Mouse (Mus musculus) limb, embryonic 11.5 days (tissue): ENCODE data around the gene Hoxd10. TPM values are rescaled to one million over a fixed set of nuclear protein-coding genes. Genes with fewer than 3 reads are reported as not detected.

ENCODE experiments used
- ATAC-seq: fragments of 200-750 bp; cut with Nextera tagmentation; 2 replicates; pipeline ENCODE4 v1.8.0; 2017; ENCODE audit warnings: low read depth; ENCODE audit not compliant: insufficient number of reproducible peaks, low FRiP score, low TSS enrichment
- DNase-seq: peaks from one replicate; pipeline ENCODE4 v3.0.0-alpha.2; 2015; ENCODE audit warnings: low spot score
- H3K27ac ChIP-seq: fragments of 300-500 bp; sonication (generic); replicated peaks from 2 replicates; pipeline ENCODE4 v1.5.1; 2014; ENCODE audit warnings: low read depth, mild to moderate bottlenecking, low read length
- H3K27me3 ChIP-seq: fragments of 300-500 bp; sonication (generic); 2 replicates; pipeline ENCODE4 v1.6.1; 2014; ENCODE audit warnings: mild to moderate bottlenecking, low read length, mixed read lengths; ENCODE audit not compliant: control insufficient read depth, insufficient read depth
- H3K36me3 ChIP-seq: fragments of 300-500 bp; sonication (generic); 2 replicates; pipeline ENCODE4 v1.6.1; 2014; ENCODE audit warnings: mild to moderate bottlenecking, low read length, moderate library complexity, mixed read lengths; ENCODE audit not compliant: control insufficient read depth, insufficient read depth
- H3K4me1 ChIP-seq: fragments of 300-500 bp; sonication (generic); 2 replicates; pipeline ENCODE4 v1.6.1; 2014; ENCODE audit warnings: low read length, mixed read lengths; ENCODE audit not compliant: control insufficient read depth, insufficient read depth
- H3K4me2 ChIP-seq: fragments of 300-500 bp; sonication (generic); 2 replicates; pipeline ENCODE4 v1.6.1; 2014; ENCODE audit warnings: low read depth, mild to moderate bottlenecking, moderate library complexity; ENCODE audit not compliant: severe bottlenecking
- H3K4me3 ChIP-seq: fragments of 300-500 bp; sonication (generic); 2 replicates; pipeline ENCODE4 v1.5.1; 2014; ENCODE audit warnings: low read depth, low read length
- H3K9ac ChIP-seq: fragments of 300-500 bp; sonication (generic); 2 replicates; pipeline ENCODE4 v1.6.1; 2014; ENCODE audit warnings: mild to moderate bottlenecking, low read length
- H3K9me3 ChIP-seq: fragments of 300-500 bp; sonication (generic); 2 replicates; pipeline ENCODE4 v1.6.1; 2016; ENCODE audit warnings: low read length; ENCODE audit not compliant: control insufficient read depth
- WGBS: fragments of 180-500 bp; shearing (Covaris S2); extraction: QIAGEN DNeasy Blood & Tissue Kit; methylation state at CpG from one replicate; pipeline ENCODE4 v1.1.7; 2014; 5-methylcytosine and 5-hydroxymethylcytosine counted together
- polyA plus RNA-seq: library from polyadenylated mRNA; unstranded; fragments of >200 nt; fragmentation: Nextera tagmentation; extraction: Ambion mirVana; gene quantifications from 2 replicates; pipeline ENCODE4 v1.2.1, GENCODE M21; 2014

Gene Hoxd10
- polyA plus RNA-seq, 1 experiment from 2014 or later, result 52.0 TPM

GRCm38 (mm10) chr2:74704999-74705466, 13.3 kb downstream of the Hoxd10 start:
- no peaks in the 10 kb centered on the region for H3K36me3 ChIP-seq
- peaks cover 30% of the 10 kb centered on the region for H3K4me1 ChIP-seq
- ATAC-seq, result 0 out of 2 replicates have a peak, but pooled peaks have one; percentile 7
- H3K27ac ChIP-seq, result peak overlapping the region; percentile 99
- H3K9me3 ChIP-seq, result no peaks in the 10 kb centered on the region
- no peak for DNase-seq
- WGBS, result 1% methylated on average over 45 of the region's 66 CpGs
- H3K4me2 ChIP-seq, result peak overlapping the region; percentile 92
- H3K4me3 ChIP-seq, result peak overlapping the region; percentile 55
- peak overlapping the region; percentile 96 for H3K9ac ChIP-seq
- no peaks in the 10 kb centered on the region for H3K27me3 ChIP-seq

GRCm38 (mm10) chr2:74705467-74706089, 13.9 kb downstream of the Hoxd10 start:
- peak; percentile 83 for DNase-seq
- ATAC-seq, result 0 out of 2 replicates have a peak, but pooled peaks have one; percentile 5
- under 1% methylated on average over 74 of the region's 85 CpGs for WGBS

GRCm38 (mm10) chr2:74706393-74706960, 14.8 kb downstream of the Hoxd10 start:
- H3K9ac ChIP-seq, result peak overlapping the region; percentile 96
- H3K27ac ChIP-seq, result peak overlapping the region; percentile 18; the same call in 1 of the 2 replicates
- no peaks in the 10 kb centered on the region for H3K9me3 ChIP-seq
- H3K4me3 ChIP-seq, result peak overlapping the region; percentile 55
- no peak for ATAC-seq
- 1% methylated on average over 13 of the region's 13 CpGs for WGBS
- peak overlapping the region; percentile 92 for H3K4me2 ChIP-seq
- H3K27me3 ChIP-seq, result no peaks in the 10 kb centered on the region
- peaks cover 22% of the 10 kb centered on the region for H3K4me1 ChIP-seq
- DNase-seq, result peak; percentile 50
- no peaks in the 10 kb centered on the region for H3K36me3 ChIP-seq

More at GRCm38 (mm10) chr2:74705467-74706089, 13.9 kb downstream of the Hoxd10 start:
- Histone ChIP-seq H3K4me2 (peak overlapping the region; percentile 92), H3K36me3 (no peaks in the 10 kb centered on the region), H3K9me3 (no peaks in the 10 kb centered on the region), H3K4me3 (peak overlapping the region; percentile 55), H3K4me1 (peaks cover 28% of the 10 kb centered on the region), H3K27me3 (no peaks in the 10 kb centered on the region), H3K27ac (peak overlapping the region; percentile 99), H3K9ac (peak overlapping the region; percentile 96)

- Histone ChIP-seq H3K9ac (no peak overlapping the region; the same call in 1 of the 2 replicates), H3K27ac (no peak overlapping the region), H3K9me3 (no peaks in the 10 kb centered on the region), H3K4me1 (peaks cover 22% of the 10 kb centered on the region), H3K4me2 (peak overlapping the region; percentile 92; the same call in 1 of the 2 replicates), H3K27me3 (no peaks in the 10 kb centered on the region), H3K4me3 (peak overlapping the region; percentile 10), H3K36me3 (no peaks in the 10 kb centered on the region)
- ATAC-seq (no peak), DNase-seq (peak; percentile 47)
- 5% methylated on average over 7 of the region's 7 CpGs for WGBS
These were observed 15.9 kb downstream of the Hoxd10 start for GRCm38 (mm10) chr2:74707599-74707998.

GRCm38 (mm10) chr2:74708676-74709075, 17.0 kb downstream of the Hoxd10 start:
- DNase-seq (peak; percentile 44), ATAC-seq (no peak)
- H3K27ac ChIP-seq, result no peak overlapping the region
- H3K4me1 ChIP-seq, result peaks cover 20% of the 10 kb centered on the region
- H3K36me3 ChIP-seq, result no peaks in the 10 kb centered on the region
- WGBS, result 8% methylated on average over 4 of the region's 4 CpGs
- H3K4me2 ChIP-seq, result peak overlapping the region; percentile 92
- H3K27me3 ChIP-seq, result no peaks in the 10 kb centered on the region
- no peaks in the 10 kb centered on the region for H3K9me3 ChIP-seq
- no peak overlapping the region for H3K4me3 ChIP-seq
- peak overlapping the region; percentile 17; the same call in 1 of the 2 replicates for H3K9ac ChIP-seq

- ATAC-seq (no peak), DNase-seq (peak; percentile 38)
- peaks cover 20% of the 10 kb centered on the region for H3K4me1 ChIP-seq
- H3K27ac ChIP-seq, result no peak overlapping the region
- no peaks in the 10 kb centered on the region for H3K27me3 ChIP-seq
- no peak overlapping the region for H3K9ac ChIP-seq
- no peaks in the 10 kb centered on the region for H3K36me3 ChIP-seq
- no peak overlapping the region for H3K4me2 ChIP-seq
- 9% methylated on average over 5 of the region's 5 CpGs for WGBS
- H3K9me3 ChIP-seq, result no peaks in the 10 kb centered on the region
- no peak overlapping the region for H3K4me3 ChIP-seq
These were observed 18.0 kb downstream of the Hoxd10 start for GRCm38 (mm10) chr2:74709465-74710419.

- Histone ChIP-seq H3K27me3 (no peaks in the 10 kb centered on the region), H3K9ac (peak overlapping the region; percentile 91; the same call in 1 of the 2 replicates), H3K36me3 (no peaks in the 10 kb centered on the region), H3K4me1 (peaks cover 30% of the 10 kb centered on the region), H3K27ac (peak overlapping the region; percentile 88; the same call in 1 of the 2 replicates), H3K4me3 (peak overlapping the region; percentile 74), H3K4me2 (peak overlapping the region; percentile 86), H3K9me3 (no peaks in the 10 kb centered on the region)
- DNase-seq (peak; percentile 42), ATAC-seq (no peak)
- 1% methylated on average over 16 of the region's 16 CpGs for WGBS
These were observed 19.3 kb downstream of the Hoxd10 start for GRCm38 (mm10) chr2:74710929-74711543.
